Mouse (Mus musculus): ENCODE results near the gene Ly6c2. TPM values are rescaled to one million over a fixed set of nuclear protein-coding genes. Genes with fewer than 3 reads are reported as not detected.
"Not testable (repeated sequence)": the region's sequence is repeated elsewhere in the genome, so short reads cannot be mapped to it uniquely, and the experiment has no call there.

Ly6c2 gene
- 1 to 10 TPM; 1.6 to 1.7 TPM for total RNA-seq (2021)
- long read RNA-seq, experiment 1: 0 reads
- long read RNA-seq, experiment 2: 0 reads

DNA sequence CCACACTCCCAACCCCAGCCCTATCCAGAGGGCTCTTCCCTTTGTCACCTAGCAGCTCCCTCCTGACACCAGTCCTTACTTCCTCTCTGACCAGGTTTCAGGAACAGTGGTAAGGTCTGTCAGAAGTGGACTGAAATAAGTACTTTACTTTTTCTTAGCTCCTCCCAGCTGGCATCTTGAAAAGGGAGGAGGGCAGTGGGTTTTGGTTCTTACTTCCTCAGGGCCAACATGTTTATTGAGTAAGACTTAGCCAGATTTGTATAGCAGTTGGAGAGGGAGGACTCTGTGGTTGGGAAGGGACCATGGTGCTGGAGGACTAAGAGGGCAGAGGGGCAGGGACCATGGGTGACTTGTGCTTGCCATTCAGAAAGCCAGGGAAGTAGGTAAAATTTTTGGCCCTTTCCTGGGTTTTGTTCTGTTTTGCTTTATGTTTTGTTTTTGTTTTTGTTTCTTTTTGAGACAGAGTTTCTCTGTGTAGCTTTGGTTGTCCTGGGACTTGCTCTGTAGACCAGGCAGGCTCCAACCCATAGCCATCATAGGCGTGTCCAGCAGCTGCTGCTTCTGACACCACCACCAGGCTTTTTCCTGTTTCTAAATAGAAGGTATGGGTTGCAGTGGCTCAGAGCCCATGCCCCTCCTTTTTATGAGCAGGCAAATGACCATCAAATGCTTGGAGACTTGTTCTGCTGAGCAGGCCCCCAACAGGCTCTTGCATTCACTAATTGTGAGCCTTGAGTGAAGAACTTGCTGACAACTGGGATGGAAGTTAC is at the start of gene Ly6c2:
Ly6c2 (minus strand) TSS at position 110 of the 770 bp plus-strand sequence.
- DNase-seq (ENCODE audit: low spot score in 2 of 2): not testable (repeated sequence)

- DNase-seq (ENCODE audit: low spot score in 2 of 2): no peak
These were observed 45.9 kb upstream of the Ly6c2 start for GRCm38 (mm10) chr15:75157646-75158045.

DNA sequence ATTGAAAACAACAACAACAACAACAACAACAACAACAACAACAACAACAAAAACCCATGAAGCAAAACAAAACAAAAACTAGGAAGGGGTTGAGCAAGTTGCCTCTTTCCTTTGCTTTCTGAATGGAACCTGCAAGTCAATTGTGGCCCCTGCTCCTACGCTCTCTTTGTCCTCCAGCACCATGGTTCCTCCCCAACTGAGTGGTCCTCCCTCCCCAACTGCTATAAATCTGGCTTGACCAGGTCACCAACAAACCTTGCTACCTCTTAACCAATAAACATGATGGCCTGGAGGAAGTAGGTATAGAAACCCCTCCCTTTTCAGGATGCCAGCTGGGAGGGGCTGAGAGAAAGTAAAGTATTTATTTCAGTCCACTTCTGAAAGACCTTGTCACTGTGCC is 43.2 kb upstream of the Ly6c2 start, which contains the start of gene Ly6g:
Ly6g (plus strand) TSS at position 301 of the 400 bp plus-strand sequence.
- DNase-seq (ENCODE audit: low spot score in 2 of 2): no peak

DNA sequence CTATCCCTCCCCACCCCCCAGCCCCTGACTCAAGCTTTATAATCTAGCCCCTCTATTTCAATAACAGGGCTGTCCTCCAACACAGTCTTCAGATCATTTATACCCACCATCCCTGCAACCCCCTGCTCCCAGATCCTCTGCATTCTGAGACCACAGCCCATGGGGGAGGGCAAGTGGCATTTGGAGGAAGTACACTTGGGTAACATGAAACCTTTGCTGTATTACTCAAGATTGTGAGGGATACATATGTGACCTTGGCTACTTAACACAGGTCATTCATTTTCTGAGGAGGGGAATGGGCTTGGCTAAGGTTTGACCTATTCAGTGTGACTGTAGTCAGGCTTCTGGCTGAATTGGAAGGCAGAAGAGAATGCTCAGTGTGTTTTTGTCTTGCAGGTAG is 41.3 kb upstream of the Ly6c2 start:
- DNase-seq (ENCODE audit: low spot score in 2 of 2): no peak

DNA sequence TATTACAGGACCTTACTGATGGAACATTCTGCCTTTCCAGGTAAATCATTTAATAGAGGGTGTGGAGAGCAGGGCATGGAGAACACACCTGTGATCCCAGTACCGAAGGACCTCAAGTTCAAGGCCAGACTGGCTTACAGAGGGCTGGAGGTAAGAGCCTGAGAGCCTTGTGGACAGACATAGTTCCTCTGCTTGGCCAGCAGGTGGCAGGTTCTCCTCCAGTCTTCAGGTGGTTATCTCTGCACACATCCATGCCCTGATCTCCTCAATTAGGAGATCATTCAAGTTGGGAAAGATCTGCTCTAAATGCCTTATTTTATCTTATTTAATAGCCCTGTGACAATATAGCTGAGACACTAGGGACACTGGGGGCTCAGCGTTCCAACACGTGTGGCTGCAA is 32.0 kb upstream of the Ly6c2 start:
- no peak for DNase-seq (ENCODE audit: low spot score in 2 of 2)

- DNase-seq (ENCODE audit: low spot score in 2 of 2): not testable (repeated sequence)
These were observed 30.1 kb upstream of the Ly6c2 start for GRCm38 (mm10) chr15:75141812-75142360.

GRCm38 (mm10) chr15:75137739-75138138 is 26.0 kb upstream of the Ly6c2 start:
- DNase-seq (ENCODE audit: low spot score in 2 of 2): not testable (repeated sequence)

- not testable (repeated sequence) for DNase-seq (ENCODE audit: low spot score in 2 of 2)
These were observed 23.5 kb upstream of the Ly6c2 start for GRCm38 (mm10) chr15:75135090-75135783.

DNA sequence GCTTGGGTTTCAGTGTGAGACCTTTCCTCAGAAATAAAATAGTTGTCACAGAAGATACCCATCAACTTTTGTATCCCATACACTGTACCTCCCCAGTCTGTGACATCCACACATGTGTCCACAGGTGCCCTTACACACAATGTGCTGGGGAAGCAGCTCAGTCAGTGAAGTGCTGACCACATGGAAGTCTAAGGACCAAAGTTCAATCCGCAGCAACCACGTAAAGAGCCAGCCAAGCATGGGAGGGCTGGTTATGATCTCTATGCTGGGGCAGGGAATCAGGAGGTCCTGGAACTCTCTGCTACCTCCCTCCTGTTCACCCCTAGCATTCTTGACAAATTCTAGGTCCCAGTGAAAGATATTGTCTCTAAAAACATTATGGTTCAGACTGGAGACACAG is 20.6 kb upstream of the Ly6c2 start:
- DNase-seq (ENCODE audit: low spot score in 2 of 2): not testable (repeated sequence)

GRCm38 (mm10) chr15:75120066-75120465 is 8.3 kb upstream of the Ly6c2 start:
- DNase-seq (ENCODE audit: low spot score in 2 of 2): no peak

- peak in 1 of 2 experiments; percentile 31 for DNase-seq (ENCODE audit: low spot score in 2 of 2)
These were observed 7.0 kb upstream of the Ly6c2 start for GRCm38 (mm10) chr15:75118742-75119141.

GRCm38 (mm10) chr15:75117481-75117880 is 5.7 kb upstream of the Ly6c2 start:
- not testable (repeated sequence) for DNase-seq (ENCODE audit: low spot score in 2 of 2)

DNA sequence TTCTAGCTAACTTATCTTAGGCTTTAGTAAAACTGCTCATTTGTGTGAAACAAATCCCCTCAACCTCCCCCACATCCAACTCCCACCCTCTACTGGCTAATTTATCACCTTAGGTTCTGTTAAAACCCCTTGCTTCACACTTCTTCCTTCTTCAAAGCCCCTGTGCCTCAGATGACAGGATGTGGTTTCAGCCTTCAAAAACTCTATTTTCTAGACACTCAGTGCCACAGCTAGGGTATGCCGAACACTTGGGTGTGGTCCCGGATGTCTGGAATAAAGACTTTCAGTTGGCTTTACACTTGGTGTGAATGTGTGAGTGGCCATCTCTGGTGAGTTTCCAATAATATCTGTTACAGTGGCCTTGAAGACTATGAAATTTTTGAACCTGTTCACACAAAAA is 4.8 kb upstream of the Ly6c2 start:
- no peak for DNase-seq (ENCODE audit: low spot score in 2 of 2)

DNA sequence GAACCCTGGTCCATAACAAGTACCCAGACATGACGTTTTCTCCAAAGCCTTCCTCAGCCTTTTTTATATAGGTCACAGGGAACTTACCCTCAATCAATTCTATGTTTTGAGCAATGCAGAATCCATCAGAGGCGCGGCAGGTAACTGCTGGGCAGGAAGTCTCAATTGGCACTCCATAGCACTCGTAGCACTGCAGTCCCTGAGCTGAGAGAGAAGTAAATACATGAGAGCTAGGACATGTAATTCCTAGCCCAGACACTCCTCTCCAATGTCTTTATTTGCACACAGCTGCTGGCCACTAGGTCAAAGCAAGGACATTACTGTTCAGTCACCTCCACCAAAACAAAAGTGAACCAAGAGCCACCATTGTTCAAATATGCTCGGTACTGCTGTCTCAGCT is 1.3 kb downstream of the Ly6c2 start:
- not testable (repeated sequence) for DNase-seq (ENCODE audit: low spot score in 2 of 2)

- DNase-seq (ENCODE audit: low spot score in 2 of 2): no peak
These were observed 12.5 kb downstream of the Ly6c2 start for GRCm38 (mm10) chr15:75099261-75099660.

DNA sequence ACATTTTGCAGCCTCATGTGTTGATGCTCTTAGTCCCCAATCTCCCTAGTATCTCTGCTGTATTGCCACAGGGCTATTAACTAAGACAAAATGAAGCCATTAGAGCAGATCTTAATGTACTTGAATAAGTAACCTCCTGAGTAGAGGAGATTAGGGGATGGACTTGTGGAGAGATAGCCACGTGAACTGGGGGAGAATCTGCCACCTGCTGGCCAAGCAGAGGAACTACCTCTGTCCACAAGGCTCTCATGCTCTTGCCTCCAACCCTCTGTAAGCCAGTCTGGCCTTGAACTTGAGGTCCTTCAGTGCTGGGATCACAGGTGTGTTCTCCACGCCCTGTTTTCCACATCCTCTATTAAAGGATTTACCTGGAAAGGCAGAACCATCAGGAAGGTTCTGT is 23.7 kb downstream of the Ly6c2 start:
- not testable (repeated sequence) for DNase-seq (ENCODE audit: low spot score in 2 of 2)

- DNase-seq (ENCODE audit: low spot score in 2 of 2): no peak
These were observed 41.8 kb downstream of the Ly6c2 start for GRCm38 (mm10) chr15:75069965-75070364.

DNA sequence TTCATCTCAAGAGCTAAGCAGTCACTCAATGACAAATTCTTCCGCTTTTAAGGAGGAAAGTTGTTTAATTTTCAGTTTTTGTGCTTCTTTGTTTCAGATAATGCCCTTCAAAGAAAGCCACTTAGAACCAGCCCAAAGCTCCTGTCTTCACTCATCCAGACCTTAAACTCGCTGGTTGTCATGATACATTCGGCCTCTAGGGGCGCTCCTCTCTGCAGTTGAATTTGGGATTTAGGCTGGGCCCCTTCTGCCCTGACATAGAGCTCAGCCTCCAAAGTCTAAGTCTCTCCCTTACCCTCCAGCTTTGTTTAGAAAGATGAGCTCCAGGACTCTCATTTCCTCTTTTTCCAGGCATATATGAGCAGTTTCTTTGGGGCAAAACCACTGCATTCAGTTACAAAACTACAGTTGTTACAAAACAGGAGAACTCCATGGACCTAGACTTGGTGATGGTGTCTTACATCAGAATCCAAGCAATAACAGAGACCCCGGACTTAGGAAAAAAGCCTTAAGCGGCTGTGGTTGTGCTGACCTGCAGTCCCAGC is 49.7 kb downstream of the Ly6c2 start:
- DNase-seq (ENCODE audit: low spot score in 2 of 2): peak; percentile 38 to 61

- DNase-seq (ENCODE audit: low spot score in 2 of 2): no peak
These were observed 51.3 kb downstream of the Ly6c2 start for GRCm38 (mm10) chr15:75060505-75060904.

Measured in gastrocnemius, postnatal 4 days (tissue).